Mouse (Mus musculus) liver, embryonic 15.5 days (tissue): ENCODE results near the gene Snx18. TPM values are rescaled to one million over a fixed set of nuclear protein-coding genes. Genes with fewer than 3 reads are reported as not detected.
A peak's percentile ranks its signal among the peaks of the same experiment; 100 is the strongest.

ENCODE experiments used
- ATAC-seq: fragments of 200-750 bp; cut with Nextera tagmentation; 2 replicates; pipeline ENCODE4 v1.8.0; 2017; ENCODE audit warnings: moderate number of reproducible peaks, mild to moderate bottlenecking, moderate library complexity; ENCODE audit not compliant: insufficient read depth
- H3K27ac ChIP-seq: fragments of 300-500 bp; sonication (generic); replicated peaks from 2 replicates; pipeline ENCODE4 v1.5.1; 2015; ENCODE audit warnings: mild to moderate bottlenecking, inconsistent platforms
- H3K27me3 ChIP-seq: fragments of 300-500 bp; sonication (generic); 2 replicates; pipeline ENCODE4 v1.6.1; 2015; ENCODE audit warnings: mild to moderate bottlenecking, inconsistent platforms
- H3K36me3 ChIP-seq: fragments of 300-500 bp; sonication (generic); replicated peaks from 2 replicates; pipeline ENCODE4 v1.6.1; 2015; ENCODE audit warnings: moderate library complexity, mild to moderate bottlenecking, inconsistent platforms
- H3K4me1 ChIP-seq: fragments of 300-500 bp; sonication (generic); replicated peaks from 2 replicates; pipeline ENCODE4 v1.6.1; 2015; ENCODE audit warnings: inconsistent platforms
- H3K4me2 ChIP-seq: fragments of 300-500 bp; sonication (generic); 2 replicates; pipeline ENCODE4 v1.6.1; 2015; ENCODE audit warnings: moderate library complexity, mild to moderate bottlenecking, inconsistent platforms
- H3K4me3 ChIP-seq: fragments of 300-500 bp; sonication (generic); replicated peaks from 2 replicates; pipeline ENCODE4 v1.5.1; 2015; ENCODE audit warnings: mild to moderate bottlenecking, inconsistent platforms
- H3K9ac ChIP-seq: fragments of 300-500 bp; sonication (generic); 2 replicates; pipeline ENCODE4 v1.6.1; 2015; ENCODE audit warnings: moderate library complexity, mild to moderate bottlenecking, inconsistent platforms
- H3K9me3 ChIP-seq: fragments of 300-500 bp; sonication (generic); replicated peaks from 2 replicates; pipeline ENCODE4 v1.6.1; 2016; ENCODE audit warnings: inconsistent platforms
- whole genome bisulfite sequencing: fragments of 180-500 bp; shearing (Covaris S2); methylation state at CpG from one replicate; pipeline ENCODE4 v1.1.7; 2015; ENCODE audit warnings: mixed read lengths; ENCODE audit not compliant: insufficient replicate concordance; 5-methylcytosine and 5-hydroxymethylcytosine counted together
- polyA plus RNA-seq: library from polyadenylated mRNA; unstranded; fragments of >200 nt; fragmentation: Nextera tagmentation; extraction: Ambion mirVana; gene quantifications from 2 replicates; pipeline ENCODE4 v1.2.1, GENCODE M21; 2015

The Snx18 gene
- polyA plus RNA-seq, 1 experiment from 2014 or later, result 5.7 TPM

DNA sequence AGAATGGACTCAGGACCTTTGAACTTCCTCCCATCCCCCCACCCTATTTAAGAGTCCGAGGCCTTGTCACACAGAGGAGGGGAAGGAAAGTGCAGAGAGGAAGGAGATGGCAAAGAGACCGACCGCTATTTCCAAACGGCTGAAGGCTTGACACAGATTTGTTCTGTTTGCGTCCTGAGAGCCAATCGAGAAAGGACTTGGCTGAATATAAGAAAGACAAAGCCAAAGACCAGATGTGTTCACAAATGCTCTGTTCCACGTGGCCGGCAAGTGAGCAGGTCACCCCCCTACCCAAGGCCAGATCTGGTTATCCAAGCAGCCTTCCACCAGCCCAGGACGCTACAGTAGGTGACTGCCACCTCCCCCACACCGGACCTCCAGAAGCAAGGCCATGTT lies 2.8 kb downstream of the Snx18 start:
- no peaks in the 10 kb centered on the region for H3K36me3 ChIP-seq
- peaks cover 18% of the 10 kb centered on the region; the same call in 1 of the 2 replicates for H3K27me3 ChIP-seq
- peak overlapping the region; percentile 69 for H3K27ac ChIP-seq
- H3K9me3 ChIP-seq, result no peaks in the 10 kb centered on the region
- peak overlapping the region; percentile 71 for H3K4me3 ChIP-seq
- 4% methylated on average over 10 of the region's 10 CpGs for WGBS
- peaks cover 78% of the 10 kb centered on the region for H3K4me1 ChIP-seq
- peak overlapping the region; percentile 89 for H3K4me2 ChIP-seq
- ATAC-seq, result no peak
- H3K9ac ChIP-seq, result peak overlapping the region; percentile 74; the same call in 1 of the 2 replicates

DNA sequence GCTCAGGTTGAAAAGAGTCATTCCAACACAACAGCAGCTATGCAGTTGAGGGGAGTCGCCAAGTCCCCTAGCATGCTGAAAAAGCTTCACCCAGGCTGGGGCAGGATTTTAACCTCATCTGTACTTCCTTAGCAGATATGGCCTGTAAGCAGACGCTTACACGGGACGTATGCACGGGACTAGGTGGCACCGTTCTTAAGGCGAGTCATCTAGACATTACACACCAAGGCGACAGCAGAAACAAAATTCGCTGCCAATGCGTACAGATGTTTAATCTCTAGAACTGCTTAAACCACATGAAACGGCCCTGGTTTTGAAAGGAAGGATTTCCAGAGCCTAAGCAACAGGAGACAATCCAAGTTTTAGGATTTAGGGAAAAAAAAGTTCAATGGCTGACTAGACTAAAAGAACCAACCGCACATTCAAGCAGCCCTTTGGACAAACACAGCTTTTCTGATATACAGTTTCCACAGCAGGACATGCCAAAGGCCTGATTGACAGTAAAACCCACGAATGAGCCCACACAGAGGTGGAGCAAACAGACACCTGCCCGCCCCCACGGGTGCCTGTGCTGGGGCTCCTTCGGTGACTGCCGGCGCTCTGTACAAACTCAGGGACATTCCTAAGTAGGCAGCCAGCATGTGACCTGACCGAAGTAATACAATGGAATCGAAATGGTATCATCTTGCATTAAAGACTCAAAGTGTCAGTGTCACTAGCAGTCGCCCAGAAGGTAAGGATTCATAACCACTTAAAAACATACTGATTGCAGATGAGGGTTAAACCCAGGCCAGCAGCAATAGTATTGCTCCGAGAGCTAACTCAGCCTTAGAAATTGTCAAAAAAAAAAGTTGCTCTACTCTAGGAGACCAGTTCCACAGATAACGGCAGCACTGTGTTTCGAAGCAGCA lies 3.5 kb downstream of the Snx18 start:
- H3K36me3 ChIP-seq, result no peaks in the 10 kb centered on the region
- H3K9me3 ChIP-seq, result no peaks in the 10 kb centered on the region
- peak overlapping the region; percentile 74 for H3K9ac ChIP-seq
- peak; percentile 44 for ATAC-seq
- WGBS, result 13% methylated on average over 24 of the region's 24 CpGs
- H3K4me2 ChIP-seq, result peak overlapping the region; percentile 89
- peaks cover 84% of the 10 kb centered on the region for H3K4me1 ChIP-seq
- peak overlapping the region; percentile 71 for H3K4me3 ChIP-seq
- peak overlapping the region; percentile 69 for H3K27ac ChIP-seq
- H3K27me3 ChIP-seq, result peaks cover 18% of the 10 kb centered on the region; the same call in 1 of the 2 replicates

DNA sequence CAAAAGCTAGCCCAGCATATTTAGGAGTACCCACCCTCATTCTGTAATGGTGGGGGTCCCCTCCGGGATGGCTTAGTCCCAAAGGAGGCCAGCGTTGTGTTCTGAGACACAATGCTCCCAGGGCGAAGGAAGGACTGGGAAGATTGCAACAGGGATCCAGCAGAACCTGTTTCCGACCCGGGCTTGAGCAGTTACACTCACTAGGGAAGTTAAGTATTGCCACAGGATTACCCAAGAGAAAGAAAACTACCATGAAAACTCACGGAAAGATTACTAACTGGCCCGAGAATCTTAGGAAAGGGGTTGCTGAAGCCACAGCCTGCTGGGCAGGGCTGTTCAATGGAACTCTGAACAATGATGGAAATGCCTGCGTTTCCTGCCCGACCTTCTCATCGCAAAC lies 4.5 kb downstream of the Snx18 start:
- Histone ChIP-seq H3K27me3 (peaks cover 18% of the 10 kb centered on the region; the same call in 1 of the 2 replicates), H3K4me1 (peaks cover 92% of the 10 kb centered on the region), H3K4me3 (peak overlapping the region; percentile 71), H3K9ac (no peak overlapping the region), H3K9me3 (no peaks in the 10 kb centered on the region), H3K27ac (0 out of 2 replicates have a peak overlapping the region, but pooled peaks have one; percentile 24), H3K36me3 (no peaks in the 10 kb centered on the region), H3K4me2 (peak overlapping the region; percentile 89)
- ATAC-seq, result no peak
- 51% methylated on average over 10 of the region's 10 CpGs for WGBS

DNA sequence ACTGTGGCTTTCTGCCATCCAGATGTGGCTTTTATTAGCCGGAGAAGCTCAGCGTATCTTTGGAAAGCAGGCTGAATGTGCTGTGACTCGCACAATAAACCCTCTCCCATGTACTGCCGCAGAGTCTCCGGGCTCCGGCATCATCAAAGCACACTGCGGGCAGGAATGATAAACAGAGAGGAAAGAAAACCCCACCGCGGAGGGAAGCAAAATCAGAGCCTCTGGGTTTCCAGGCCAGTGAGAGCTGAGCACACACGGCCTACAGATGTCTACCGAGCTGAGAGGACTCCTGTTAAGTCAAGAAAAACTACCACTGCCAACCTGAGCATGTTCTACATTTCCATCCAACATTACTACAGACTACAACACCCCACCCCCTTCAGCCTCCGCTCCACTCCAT lies 5.0 kb downstream of the Snx18 start:
- no peaks in the 10 kb centered on the region for H3K36me3 ChIP-seq
- H3K27me3 ChIP-seq, result peaks cover 17% of the 10 kb centered on the region; the same call in 1 of the 2 replicates
- ATAC-seq, result no peak
- peak overlapping the region; percentile 89 for H3K4me2 ChIP-seq
- WGBS, result 46% methylated on average over 12 of the region's 12 CpGs
- peaks cover 94% of the 10 kb centered on the region for H3K4me1 ChIP-seq
- no peak overlapping the region for H3K9ac ChIP-seq
- H3K27ac ChIP-seq, result 0 out of 2 replicates have a peak overlapping the region, but pooled peaks have one; percentile 24
- H3K4me3 ChIP-seq, result peak overlapping the region; percentile 25
- no peaks in the 10 kb centered on the region for H3K9me3 ChIP-seq

DNA sequence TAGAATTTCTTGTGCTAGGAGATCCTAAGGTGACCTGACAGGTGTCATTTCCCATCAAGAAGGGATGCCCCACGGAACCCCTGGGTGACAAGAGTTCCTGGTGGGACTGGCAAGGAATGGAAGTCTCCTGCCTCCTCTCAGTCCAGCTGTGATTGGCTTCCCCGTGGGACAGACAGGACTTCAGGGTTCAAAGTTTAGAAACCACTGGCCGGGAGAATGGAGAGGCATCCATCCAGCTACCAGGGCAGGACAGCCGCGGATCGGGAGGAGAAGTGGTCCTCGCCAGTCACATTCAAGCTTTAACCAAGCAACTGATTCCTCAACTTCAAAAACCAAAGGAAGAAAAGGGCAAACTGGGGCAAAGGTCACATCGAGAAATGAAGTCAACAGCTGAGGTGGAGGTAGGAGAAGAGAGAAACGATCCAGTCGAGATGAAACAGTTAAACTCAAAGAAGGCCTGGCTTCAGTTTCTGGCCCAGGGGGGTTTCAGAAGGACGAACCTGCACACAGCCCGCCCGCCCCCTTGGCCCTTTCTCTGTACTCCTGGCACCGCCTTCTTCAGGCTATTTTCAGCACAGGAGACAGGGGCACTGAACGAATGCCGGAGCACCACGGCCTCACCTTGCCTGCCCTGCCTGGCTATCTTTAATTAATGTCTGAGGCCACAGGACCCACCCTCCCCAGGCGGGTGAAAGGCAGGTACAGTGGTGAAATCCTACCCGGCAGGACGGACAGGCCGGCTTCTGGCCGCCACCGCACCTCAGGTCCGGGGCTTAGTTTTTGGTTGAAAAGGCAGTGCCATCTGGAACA lies 6.0 kb downstream of the Snx18 start:
- Histone ChIP-seq H3K36me3 (no peaks in the 10 kb centered on the region), H3K9me3 (no peaks in the 10 kb centered on the region), H3K27me3 (peaks cover 7% of the 10 kb centered on the region; the same call in 1 of the 2 replicates), H3K9ac (no peak overlapping the region), H3K4me3 (peak overlapping the region; percentile 25; the same call in 1 of the 2 replicates), H3K27ac (no peak overlapping the region), H3K4me1 (peaks cover 93% of the 10 kb centered on the region), H3K4me2 (peak overlapping the region; percentile 89)
- ATAC-seq, result no peak
- 71% methylated on average over 24 of the region's 24 CpGs for WGBS

DNA sequence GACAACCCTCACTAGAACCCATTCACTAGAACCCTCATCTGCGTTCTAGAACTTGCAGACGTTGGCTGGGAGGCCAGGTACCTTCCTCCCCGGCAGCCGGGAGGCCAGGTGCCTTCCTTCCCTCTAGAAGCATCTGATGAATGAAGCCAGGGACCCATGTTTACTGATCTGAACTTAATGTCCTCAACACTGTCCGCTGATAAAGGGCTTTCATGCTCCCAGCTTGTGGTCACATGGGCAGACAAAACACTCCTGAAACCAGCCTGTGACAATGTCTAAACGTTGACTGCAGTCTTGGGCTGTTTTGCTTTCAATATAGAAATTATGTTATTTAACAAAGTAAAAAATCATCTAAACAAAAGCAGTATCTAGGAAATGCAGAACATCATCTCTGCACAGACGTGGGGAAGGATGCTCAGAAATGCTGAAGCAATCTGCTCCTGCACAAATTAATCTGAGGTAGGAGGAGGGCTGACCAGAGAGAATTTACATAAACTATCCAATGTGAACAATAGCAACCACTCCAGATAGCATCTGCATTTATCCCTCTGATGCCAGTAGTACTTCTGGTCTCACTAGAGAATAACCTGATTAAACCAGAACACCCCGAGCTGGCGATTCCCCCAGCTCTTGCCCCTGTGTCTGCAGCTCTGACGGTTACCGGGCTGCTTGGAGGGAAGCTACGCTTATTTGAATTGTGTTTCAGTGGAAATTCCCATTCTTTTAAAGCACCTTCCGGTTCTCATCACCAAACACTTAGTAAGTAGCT lies 7.4 kb downstream of the Snx18 start:
- Histone ChIP-seq H3K9me3 (no peaks in the 10 kb centered on the region; the same call in 1 of the 2 replicates), H3K36me3 (no peaks in the 10 kb centered on the region), H3K4me3 (no peak overlapping the region), H3K4me2 (no peak overlapping the region), H3K9ac (no peak overlapping the region), H3K4me1 (peaks cover 93% of the 10 kb centered on the region), H3K27me3 (no peaks in the 10 kb centered on the region), H3K27ac (no peak overlapping the region)
- WGBS, result 65% methylated on average over 13 of the region's 13 CpGs
- ATAC-seq, result no peak

DNA sequence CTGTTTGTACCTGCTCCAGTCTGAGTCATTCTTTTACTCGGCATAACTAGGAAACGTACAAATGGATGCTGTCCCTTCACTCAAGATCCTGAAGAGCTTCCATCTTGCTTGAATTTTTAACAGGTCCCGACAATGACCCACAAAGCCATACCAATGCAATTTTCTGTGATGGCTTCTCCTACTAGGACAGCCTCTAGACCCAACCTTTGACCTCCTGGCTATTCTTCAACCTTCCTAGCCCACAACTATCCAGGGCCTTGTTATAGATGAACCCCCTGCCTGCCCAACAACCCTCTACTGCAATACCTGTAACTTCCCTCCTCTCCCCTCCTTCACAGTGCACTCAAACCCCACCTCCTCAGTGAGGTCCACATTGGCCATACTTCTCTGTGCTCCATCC lies 8.9 kb downstream of the Snx18 start:
- 0 out of 2 replicates have a peak, but pooled peaks cover 3% of the 10 kb centered on the region for H3K36me3 ChIP-seq
- H3K4me3 ChIP-seq, result no peak overlapping the region
- ATAC-seq, result no peak
- WGBS, result 72% methylated on average over 3 of the region's 3 CpGs
- H3K27me3 ChIP-seq, result no peaks in the 10 kb centered on the region
- H3K4me2 ChIP-seq, result no peak overlapping the region
- H3K27ac ChIP-seq, result no peak overlapping the region
- no peaks in the 10 kb centered on the region; the same call in 1 of the 2 replicates for H3K9me3 ChIP-seq
- H3K4me1 ChIP-seq, result peaks cover 85% of the 10 kb centered on the region
- H3K9ac ChIP-seq, result no peak overlapping the region

DNA sequence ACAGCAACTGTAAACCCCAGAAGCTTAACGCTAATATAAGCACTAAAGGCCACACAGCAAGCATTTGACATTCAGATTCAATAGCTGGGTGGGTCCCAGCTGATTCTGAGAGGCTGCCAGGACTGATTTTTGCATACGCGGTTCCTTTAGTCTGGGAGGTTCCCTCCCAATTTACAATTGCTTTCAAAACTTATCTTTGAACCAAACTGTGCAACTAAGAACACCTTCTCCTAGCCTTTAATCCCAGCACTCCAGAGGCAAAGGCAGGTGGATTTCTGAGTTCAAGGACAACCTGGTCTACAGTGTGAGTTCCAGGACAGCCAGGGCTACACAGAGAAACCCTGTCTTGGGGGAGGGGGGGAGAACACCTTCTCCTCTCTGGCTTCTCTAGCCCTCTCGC lies 10.5 kb downstream of the Snx18 start:
- H3K27ac ChIP-seq, result no peak overlapping the region
- H3K27me3 ChIP-seq, result no peaks in the 10 kb centered on the region
- H3K4me3 ChIP-seq, result no peak overlapping the region
- no peak overlapping the region for H3K9ac ChIP-seq
- no peak for ATAC-seq
- H3K4me1 ChIP-seq, result peaks cover 86% of the 10 kb centered on the region
- 64% methylated on average over 4 of the region's 4 CpGs for WGBS
- no peaks in the 10 kb centered on the region; the same call in 1 of the 2 replicates for H3K9me3 ChIP-seq
- no peak overlapping the region for H3K4me2 ChIP-seq
- H3K36me3 ChIP-seq, result 0 out of 2 replicates have a peak, but pooled peaks cover 3% of the 10 kb centered on the region

DNA sequence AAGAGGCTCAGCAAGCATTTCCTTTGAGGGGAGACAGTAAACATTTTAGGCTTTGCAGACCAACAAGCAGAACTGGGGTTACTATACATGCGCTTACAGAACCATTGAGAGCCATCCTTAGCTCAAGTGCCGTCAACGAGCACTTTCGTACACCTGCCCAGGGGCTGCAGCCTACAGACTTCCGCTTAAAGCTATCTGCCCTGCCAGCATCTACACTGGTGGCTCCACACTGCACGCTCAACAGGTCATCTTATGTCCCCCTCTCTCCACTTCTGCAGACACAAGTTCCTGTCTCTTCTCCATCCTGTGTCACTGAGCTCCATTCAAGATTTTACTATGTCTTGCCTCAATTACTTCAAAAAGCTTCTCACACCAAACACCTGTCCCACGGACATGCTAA lies 11.0 kb downstream of the Snx18 start:
- H3K27me3 ChIP-seq, result no peaks in the 10 kb centered on the region
- no peak overlapping the region for H3K4me3 ChIP-seq
- 0 out of 2 replicates have a peak, but pooled peaks cover 3% of the 10 kb centered on the region for H3K36me3 ChIP-seq
- no peak for ATAC-seq
- H3K9ac ChIP-seq, result no peak overlapping the region
- H3K9me3 ChIP-seq, result no peaks in the 10 kb centered on the region; the same call in 1 of the 2 replicates
- H3K4me2 ChIP-seq, result no peak overlapping the region
- peaks cover 86% of the 10 kb centered on the region for H3K4me1 ChIP-seq
- WGBS, result 82% methylated on average over 7 of the region's 7 CpGs
- no peak overlapping the region for H3K27ac ChIP-seq

DNA sequence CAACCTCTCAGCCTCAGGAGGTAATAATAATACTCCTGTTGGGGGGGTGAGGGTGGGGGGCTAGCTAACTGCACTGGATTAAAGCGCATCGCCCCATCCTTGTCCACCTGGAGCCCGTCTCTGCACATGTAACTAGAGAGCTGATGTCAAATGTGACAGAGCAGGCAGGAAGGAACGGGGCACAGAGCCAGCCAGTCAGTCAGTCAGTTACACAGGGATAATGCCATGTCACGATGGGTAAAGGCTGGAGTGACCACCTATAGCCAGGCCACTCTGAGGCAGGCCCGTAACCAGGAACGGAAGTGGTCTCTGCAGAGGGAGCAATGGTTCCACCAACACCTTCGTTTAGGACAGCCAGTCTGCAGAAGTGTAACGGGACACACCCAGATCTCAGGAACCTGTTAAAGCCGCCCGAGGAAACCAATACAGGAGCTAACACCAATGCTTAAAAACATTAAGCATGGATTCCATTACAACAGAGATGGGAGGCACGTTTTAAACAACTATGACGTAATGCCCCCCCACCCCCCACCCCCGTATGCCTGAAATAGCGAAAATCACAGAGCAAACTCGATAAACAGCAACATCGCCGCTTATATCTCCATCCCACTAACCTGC lies 11.5 kb downstream of the Snx18 start:
- H3K4me3 ChIP-seq, result no peak overlapping the region
- H3K36me3 ChIP-seq, result 0 out of 2 replicates have a peak, but pooled peaks cover 3% of the 10 kb centered on the region
- H3K27ac ChIP-seq, result no peak overlapping the region
- H3K4me2 ChIP-seq, result no peak overlapping the region
- no peak for ATAC-seq
- no peaks in the 10 kb centered on the region; the same call in 1 of the 2 replicates for H3K9me3 ChIP-seq
- no peak overlapping the region for H3K9ac ChIP-seq
- H3K27me3 ChIP-seq, result no peaks in the 10 kb centered on the region
- peaks cover 87% of the 10 kb centered on the region for H3K4me1 ChIP-seq
- 74% methylated on average over 18 of the region's 18 CpGs for WGBS
